Mouse (Mus musculus) gastrocnemius, adult 18-20 months (tissue): ENCODE results near the gene Kcnh3. TPM values are rescaled to one million over a fixed set of nuclear protein-coding genes. Genes with fewer than 3 reads are reported as not detected.

Experiments
- DNase-seq: peaks from one replicate; pipeline ENCODE4 v3.0.0; 2021; ENCODE audit warnings: low spot score
- total RNA-seq, 2 experiments: library from RNA; stranded (reverse); gene quantifications; 2 replicates each; pipeline ENCODE4 v1.2.3; 2021

The Kcnh3 gene
- total RNA-seq, 2 experiments from 2014 or later: not detected

GRCm38 (mm10) chr15:99284527-99285188, 60.0 kb downstream of the Kcnh3 start:
- no peak for DNase-seq

- no peak for DNase-seq
Observed at GRCm38 (mm10) chr15:99285189-99285535, 60.5 kb downstream of the Kcnh3 start.

GRCm38 (mm10) chr15:99290586-99290985, 65.9 kb downstream of the Kcnh3 start:
- no peak for DNase-seq

Other genes with a start within 250 kb of the Kcnh3 start
- 1 to 10 TPM; 5.4 to 9.9 TPM for gene Tuba1c, start 195.0 kb upstream of the Kcnh3 start, total RNA-seq
- under 1 TPM; 0.43 to 0.88 TPM for gene Prph, start 169.7 kb upstream of the Kcnh3 start, total RNA-seq
- under 1 TPM in 1 of 2 experiments, not detected in 1; 0.21 TPM for gene Troap, start 150.3 kb upstream of the Kcnh3 start, total RNA-seq
- gene C1ql4, start 137.0 kb upstream of the Kcnh3 start, total RNA-seq: not detected
- gene Dnajc22, start 131.7 kb upstream of the Kcnh3 start, total RNA-seq: under 1 TPM in 1 of 2 experiments, not detected in 1; 0.19 TPM
- 1 to 10 TPM; 3.8 to 4.6 TPM for gene Spats2, start 98.9 kb upstream of the Kcnh3 start, total RNA-seq
- gene Mcrs1, start 27.1 kb downstream of the Kcnh3 start, total RNA-seq: 10 to 100 TPM; 22.1 to 25.2 TPM
- gene Prpf40b, start 70.2 kb downstream of the Kcnh3 start, total RNA-seq: 10 to 100 TPM; 21.9 to 25.4 TPM
- not detected for gene Fam186b, start 71.0 kb downstream of the Kcnh3 start, total RNA-seq
- gene Fmnl3, start 145.6 kb downstream of the Kcnh3 start, total RNA-seq: 1 to 10 TPM; 4.2 to 7.7 TPM
- 100 to 1,000 TPM; 197 to 208 TPM for gene Tmbim6, start 168.0 kb downstream of the Kcnh3 start, total RNA-seq
- 1 to 10 TPM; 1.6 to 1.9 TPM for gene Nckap5l, start 232.9 kb downstream of the Kcnh3 start, total RNA-seq
- gene Bcdin3d, start 249.9 kb downstream of the Kcnh3 start, total RNA-seq: 1 to 10 TPM; 4.2 to 5.1 TPM